Mouse (Mus musculus) erythroblast, embryonic 14.5 days (primary cell): ENCODE data around the gene Scn2b.

Source experiments
- GATA1 ChIP-seq: IDR thresholded peaks from 2 replicates; pipeline ENCODE4 v1.6.1; 2012; ENCODE audit warnings: low read length, inconsistent platforms, mixed read lengths
- TAL1 ChIP-seq: IDR thresholded peaks from 3 replicates; pipeline ENCODE4 v1.6.1; 2012; ENCODE audit warnings: low read length, inconsistent platforms, mixed read lengths

GRCm38 (mm10) chr9:45179282-45179681 lies 61.7 kb downstream of the Scn2b start:
- TF ChIP-seq TAL1: no peak
- TF ChIP-seq GATA1: no peak
